Mouse (Mus musculus) intestine, postnatal 0 days (tissue): ENCODE measurements around the gene Figla. TPM values are rescaled to one million over a fixed set of nuclear protein-coding genes. Genes with fewer than 3 reads are reported as not detected.

Experiments
- ATAC-seq: fragments of 200-750 bp; cut with Nextera tagmentation; 2 replicates; pipeline ENCODE4 v1.8.0; 2017; ENCODE audit warnings: mild to moderate bottlenecking, moderate TSS enrichment, moderate library complexity
- H3K27ac ChIP-seq: fragments of 300-500 bp; sonication (generic); 2 replicates; pipeline ENCODE4 v1.5.1; 2014; ENCODE audit warnings: mild to moderate bottlenecking, low read depth, low read length, moderate library complexity
- H3K27me3 ChIP-seq: fragments of 300-500 bp; sonication (generic); replicated peaks from 2 replicates; pipeline ENCODE4 v1.6.1; 2014; ENCODE audit warnings: low read length, mixed read lengths; ENCODE audit not compliant: control insufficient read depth, insufficient read depth
- H3K36me3 ChIP-seq: fragments of 300-500 bp; sonication (generic); 2 replicates; pipeline ENCODE4 v1.6.1; 2014; ENCODE audit warnings: mild to moderate bottlenecking, moderate library complexity; ENCODE audit not compliant: control insufficient read depth, insufficient read depth
- H3K4me1 ChIP-seq: fragments of 300-500 bp; sonication (generic); replicated peaks from 2 replicates; pipeline ENCODE4 v1.6.1; 2014; ENCODE audit warnings: antibody characterized with exemption, low read length, mixed read lengths; ENCODE audit not compliant: control insufficient read depth, insufficient read depth
- H3K4me2 ChIP-seq: fragments of 300-500 bp; sonication (generic); replicated peaks from 2 replicates; pipeline ENCODE4 v1.6.1; 2014; ENCODE audit warnings: low read depth, mild to moderate bottlenecking, moderate library complexity
- H3K4me3 ChIP-seq: fragments of 300-500 bp; sonication (generic); 2 replicates; pipeline ENCODE4 v1.5.1; 2014; ENCODE audit warnings: low read depth, low read length
- H3K9ac ChIP-seq: fragments of 300-500 bp; sonication (generic); 2 replicates; pipeline ENCODE4 v1.6.1; 2014; ENCODE audit warnings: mild to moderate bottlenecking, low read depth, low read length
- H3K9me3 ChIP-seq: fragments of 300-500 bp; sonication (generic); 2 replicates; pipeline ENCODE4 v1.6.1; 2016; ENCODE audit warnings: mixed run types; ENCODE audit not compliant: control insufficient read depth
- CTCF ChIP-seq: sonication (generic); IDR thresholded peaks from 2 replicates; pipeline ENCODE4 v1.5.1; 2016; ENCODE audit warnings: low read depth, mild to moderate bottlenecking, control low read depth, antibody characterized with exemption, moderate library complexity
- WGBS: fragments of 180-500 bp; shearing (Covaris S2); extraction: QIAGEN DNeasy Blood & Tissue Kit; methylation state at CpG from one replicate; pipeline ENCODE4 v1.1.7; 2014; 5-methylcytosine and 5-hydroxymethylcytosine counted together
- polyA plus RNA-seq: library from polyadenylated mRNA; unstranded; fragments of >200 nt; fragmentation: Nextera tagmentation; extraction: Ambion mirVana; gene quantifications from 2 replicates; pipeline ENCODE4 v1.2.1, GENCODE M21; 2015

Figla gene
- not detected in 2 replicates for polyA plus RNA-seq

GRCm38 (mm10) chr6:86015871-86016270 is at the start of gene Figla:
Gene Figla (plus strand): TSS chr6:86016171.
- H3K4me3 ChIP-seq: no peak within 1 kb of the TSS
- TF ChIP-seq CTCF: no peak
- H3K9me3 ChIP-seq: no peaks in the 10 kb centered on the region
- H3K27me3 ChIP-seq: no peaks in the 10 kb centered on the region
- 77% methylated on average over 9 of the region's 9 CpGs for WGBS
- no peak within 1 kb of the TSS for H3K9ac ChIP-seq
- no peak for ATAC-seq
- no peak within 1 kb of the TSS for H3K4me2 ChIP-seq
- no peak within 1 kb of the TSS for H3K27ac ChIP-seq
- H3K36me3 ChIP-seq: no peaks in the 10 kb centered on the region
- no peaks in the 10 kb centered on the region for H3K4me1 ChIP-seq

GRCm38 (mm10) chr6:85966686-85967085 is 49.3 kb upstream of the Figla start:
- WGBS: 77% methylated on average over 4 of the region's 4 CpGs
- Histone ChIP-seq H3K4me3 (no peak overlapping the region), H3K27ac (no peak overlapping the region), H3K36me3 (no peaks in the 10 kb centered on the region), H3K4me1 (no peaks in the 10 kb centered on the region), H3K9me3 (no peaks in the 10 kb centered on the region), H3K27me3 (no peaks in the 10 kb centered on the region), H3K4me2 (no peak overlapping the region), H3K9ac (no peak overlapping the region)
- no peak for ATAC-seq
- TF ChIP-seq CTCF: peak; percentile 47

- 55% methylated on average over 2 of the region's 2 CpGs for WGBS
- Histone ChIP-seq H3K9me3 (no peaks in the 10 kb centered on the region), H3K27me3 (no peaks in the 10 kb centered on the region), H3K4me2 (no peak overlapping the region), H3K9ac (no peak overlapping the region), H3K27ac (no peak overlapping the region), H3K36me3 (no peaks in the 10 kb centered on the region), H3K4me3 (no peak overlapping the region), H3K4me1 (no peaks in the 10 kb centered on the region)
- TF ChIP-seq CTCF: no peak
- 0 out of 2 replicates have a peak, but pooled peaks have one; percentile 25 for ATAC-seq
These were observed 46.1 kb upstream of the Figla start for GRCm38 (mm10) chr6:85969889-85970288.

GRCm38 (mm10) chr6:85972699-85973098 is 43.3 kb upstream of the Figla start:
- Histone ChIP-seq H3K9ac (no peak overlapping the region), H3K4me2 (no peak overlapping the region), H3K9me3 (no peaks in the 10 kb centered on the region), H3K27ac (no peak overlapping the region), H3K4me1 (no peaks in the 10 kb centered on the region), H3K27me3 (no peaks in the 10 kb centered on the region), H3K4me3 (no peak overlapping the region), H3K36me3 (no peaks in the 10 kb centered on the region)
- ATAC-seq: no peak
- TF ChIP-seq CTCF: no peak
- 69% methylated on average over 3 of the region's 3 CpGs for WGBS

- 66% methylated on average over 3 of the region's 3 CpGs for WGBS
- no peak overlapping the region for H3K4me3 ChIP-seq
- no peak for TF ChIP-seq CTCF
- ATAC-seq: no peak
- H3K27ac ChIP-seq: no peak overlapping the region
- no peaks in the 10 kb centered on the region for H3K27me3 ChIP-seq
- H3K4me1 ChIP-seq: no peaks in the 10 kb centered on the region
- no peak overlapping the region for H3K9ac ChIP-seq
- no peaks in the 10 kb centered on the region for H3K9me3 ChIP-seq
- H3K4me2 ChIP-seq: no peak overlapping the region
- H3K36me3 ChIP-seq: no peaks in the 10 kb centered on the region
These were observed 42.6 kb upstream of the Figla start for GRCm38 (mm10) chr6:85973336-85973735.

- no peak overlapping the region for H3K27ac ChIP-seq
- H3K4me3 ChIP-seq: no peak overlapping the region
- no peak overlapping the region for H3K4me2 ChIP-seq
- no peak for ATAC-seq
- H3K9me3 ChIP-seq: no peaks in the 10 kb centered on the region
- no peak for TF ChIP-seq CTCF
- WGBS: 56% methylated on average over 10 of the region's 10 CpGs
- no peaks in the 10 kb centered on the region for H3K36me3 ChIP-seq
- H3K9ac ChIP-seq: no peak overlapping the region
- H3K27me3 ChIP-seq: no peaks in the 10 kb centered on the region
- H3K4me1 ChIP-seq: no peaks in the 10 kb centered on the region
These were observed 40.9 kb upstream of the Figla start for GRCm38 (mm10) chr6:85974941-85975617.
